Mouse (Mus musculus): ENCODE measurements around the gene Asic2.

Gene Asic2

GRCm38 (mm10) chr11:81124363-81124762 is 843.9 kb downstream of the Asic2 start:
- Histone ChIP-seq H3K27me3 (ENCODE audit: control insufficient read depth, insufficient read depth, low read length, poor library complexity, severe bottlenecking) (no peaks in the 10 kb centered on the region), H3K36me3 (ENCODE audit: control insufficient read depth, insufficient read depth, low read length, poor library complexity, severe bottlenecking) (no peaks in the 10 kb centered on the region)
- DNase-seq (ENCODE audit: low read depth, low spot score): no peak

GRCm38 (mm10) chr11:81120024-81120576 is 848.2 kb downstream of the Asic2 start:
- no peaks in the 10 kb centered on the region for H3K36me3 ChIP-seq (ENCODE audit: control insufficient read depth, insufficient read depth, low read length, poor library complexity, severe bottlenecking)
- DNase-seq (ENCODE audit: low read depth, low spot score): no peak
- no peaks in the 10 kb centered on the region for H3K27me3 ChIP-seq (ENCODE audit: control insufficient read depth, insufficient read depth, low read length, poor library complexity, severe bottlenecking)

- H3K27me3 ChIP-seq (ENCODE audit: control insufficient read depth, insufficient read depth, low read length, poor library complexity, severe bottlenecking): no peaks in the 10 kb centered on the region
- no peak for DNase-seq (ENCODE audit: low read depth, low spot score)
- H3K36me3 ChIP-seq (ENCODE audit: control insufficient read depth, insufficient read depth, low read length, poor library complexity, severe bottlenecking): no peaks in the 10 kb centered on the region
Measured at GRCm38 (mm10) chr11:81118055-81118454, 850.2 kb downstream of the Asic2 start.

DNA sequence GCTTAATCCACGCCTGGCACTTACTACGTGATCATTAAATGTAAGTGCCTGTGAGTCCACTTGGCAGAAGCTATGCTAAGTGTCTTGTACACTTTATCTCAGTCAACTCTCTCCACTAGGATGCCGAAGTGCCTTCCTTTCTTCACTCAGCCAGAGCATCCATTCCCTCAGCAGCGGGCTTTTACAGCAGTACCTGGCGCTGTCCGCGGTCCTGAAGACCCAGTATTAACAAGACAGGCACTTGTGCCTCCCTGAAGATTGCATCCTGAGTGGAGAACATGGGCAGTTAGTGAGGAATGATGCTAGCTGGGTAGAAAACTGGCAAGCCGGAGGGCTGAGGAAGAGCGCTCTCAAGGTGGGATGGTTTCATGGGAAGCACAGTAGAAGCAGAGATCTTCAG is 852.6 kb downstream of the Asic2 start:
- no peak for DNase-seq (ENCODE audit: low read depth, low spot score)
- H3K27me3 ChIP-seq (ENCODE audit: control insufficient read depth, insufficient read depth, low read length, poor library complexity, severe bottlenecking): no peaks in the 10 kb centered on the region
- no peaks in the 10 kb centered on the region for H3K36me3 ChIP-seq (ENCODE audit: control insufficient read depth, insufficient read depth, low read length, poor library complexity, severe bottlenecking)

DNA sequence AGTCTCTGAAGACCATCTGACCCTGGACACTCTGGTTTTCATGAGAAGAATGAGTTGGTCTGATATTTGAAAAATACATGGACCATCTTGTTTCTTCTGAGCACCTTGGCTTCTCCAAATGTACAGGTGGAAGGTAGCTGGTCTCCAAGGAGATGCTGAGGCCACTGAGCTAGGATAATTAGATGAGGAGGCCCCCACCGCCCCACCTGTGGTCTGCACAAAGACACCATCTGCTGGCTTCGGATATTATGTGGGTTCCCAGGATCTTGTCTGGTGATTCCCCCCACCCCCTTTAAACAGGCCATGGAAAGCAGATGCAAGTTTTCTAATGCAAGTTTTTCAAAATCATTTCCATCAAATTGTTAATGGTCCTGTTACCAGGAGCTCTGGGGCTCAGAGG is 856.6 kb downstream of the Asic2 start:
- Histone ChIP-seq H3K36me3 (ENCODE audit: control insufficient read depth, insufficient read depth, low read length, poor library complexity, severe bottlenecking) (no peaks in the 10 kb centered on the region), H3K27me3 (ENCODE audit: control insufficient read depth, insufficient read depth, low read length, poor library complexity, severe bottlenecking) (no peaks in the 10 kb centered on the region)
- DNase-seq (ENCODE audit: low read depth, low spot score): no peak

DNA sequence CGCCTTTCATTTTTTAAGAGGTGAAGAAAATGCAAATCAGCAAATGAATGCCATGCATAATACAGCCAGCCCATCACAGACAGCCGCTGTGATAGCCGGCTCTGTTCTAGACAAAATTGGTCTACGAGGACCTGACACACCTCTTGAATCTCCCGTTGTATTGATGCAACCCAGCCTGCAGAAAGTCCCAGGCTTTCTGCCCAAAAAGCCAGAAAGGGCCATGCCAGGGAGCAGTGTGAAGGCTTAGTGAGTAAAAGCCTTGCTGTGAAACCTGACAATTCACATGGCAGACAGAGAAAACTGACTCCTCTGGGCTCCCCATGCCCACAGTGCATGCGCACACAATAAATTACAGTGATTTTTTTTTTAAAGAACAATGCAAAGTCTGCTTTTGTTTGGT is 858.2 kb downstream of the Asic2 start:
- no peak for DNase-seq (ENCODE audit: low read depth, low spot score)
- Histone ChIP-seq H3K27me3 (ENCODE audit: control insufficient read depth, insufficient read depth, low read length, poor library complexity, severe bottlenecking) (no peaks in the 10 kb centered on the region), H3K36me3 (ENCODE audit: control insufficient read depth, insufficient read depth, low read length, poor library complexity, severe bottlenecking) (no peaks in the 10 kb centered on the region)

GRCm38 (mm10) chr11:81106949-81107348 is 861.3 kb downstream of the Asic2 start:
- no peak for DNase-seq (ENCODE audit: low read depth, low spot score)
- Histone ChIP-seq H3K36me3 (ENCODE audit: control insufficient read depth, insufficient read depth, low read length, poor library complexity, severe bottlenecking) (no peaks in the 10 kb centered on the region), H3K27me3 (ENCODE audit: control insufficient read depth, insufficient read depth, low read length, poor library complexity, severe bottlenecking) (no peaks in the 10 kb centered on the region)

- H3K27me3 ChIP-seq (ENCODE audit: control insufficient read depth, insufficient read depth, low read length, poor library complexity, severe bottlenecking): no peaks in the 10 kb centered on the region
- DNase-seq (ENCODE audit: low read depth, low spot score): no peak
- no peaks in the 10 kb centered on the region for H3K36me3 ChIP-seq (ENCODE audit: control insufficient read depth, insufficient read depth, low read length, poor library complexity, severe bottlenecking)
Measured at GRCm38 (mm10) chr11:81100829-81101228, 867.4 kb downstream of the Asic2 start.

- no peak for DNase-seq (ENCODE audit: low read depth, low spot score)
- Histone ChIP-seq H3K27me3 (ENCODE audit: control insufficient read depth, insufficient read depth, low read length, poor library complexity, severe bottlenecking) (no peaks in the 10 kb centered on the region), H3K36me3 (ENCODE audit: control insufficient read depth, insufficient read depth, low read length, poor library complexity, severe bottlenecking) (no peaks in the 10 kb centered on the region)
Measured at GRCm38 (mm10) chr11:81096011-81096410, 872.2 kb downstream of the Asic2 start.

GRCm38 (mm10) chr11:81094581-81094980 is 873.7 kb downstream of the Asic2 start:
- Histone ChIP-seq H3K27me3 (ENCODE audit: control insufficient read depth, insufficient read depth, low read length, poor library complexity, severe bottlenecking) (no peaks in the 10 kb centered on the region), H3K36me3 (ENCODE audit: control insufficient read depth, insufficient read depth, low read length, poor library complexity, severe bottlenecking) (no peaks in the 10 kb centered on the region)
- DNase-seq (ENCODE audit: low read depth, low spot score): no peak

GRCm38 (mm10) chr11:81092161-81092560 is 876.1 kb downstream of the Asic2 start:
- Histone ChIP-seq H3K27me3 (ENCODE audit: control insufficient read depth, insufficient read depth, low read length, poor library complexity, severe bottlenecking) (no peaks in the 10 kb centered on the region), H3K36me3 (ENCODE audit: control insufficient read depth, insufficient read depth, low read length, poor library complexity, severe bottlenecking) (no peaks in the 10 kb centered on the region)
- DNase-seq (ENCODE audit: low read depth, low spot score): no peak

GRCm38 (mm10) chr11:81083822-81084221 is 884.4 kb downstream of the Asic2 start:
- no peaks in the 10 kb centered on the region for H3K27me3 ChIP-seq (ENCODE audit: control insufficient read depth, insufficient read depth, low read length, poor library complexity, severe bottlenecking)
- DNase-seq (ENCODE audit: low read depth, low spot score): no peak
- H3K36me3 ChIP-seq (ENCODE audit: control insufficient read depth, insufficient read depth, low read length, poor library complexity, severe bottlenecking): no peaks in the 10 kb centered on the region

DNA sequence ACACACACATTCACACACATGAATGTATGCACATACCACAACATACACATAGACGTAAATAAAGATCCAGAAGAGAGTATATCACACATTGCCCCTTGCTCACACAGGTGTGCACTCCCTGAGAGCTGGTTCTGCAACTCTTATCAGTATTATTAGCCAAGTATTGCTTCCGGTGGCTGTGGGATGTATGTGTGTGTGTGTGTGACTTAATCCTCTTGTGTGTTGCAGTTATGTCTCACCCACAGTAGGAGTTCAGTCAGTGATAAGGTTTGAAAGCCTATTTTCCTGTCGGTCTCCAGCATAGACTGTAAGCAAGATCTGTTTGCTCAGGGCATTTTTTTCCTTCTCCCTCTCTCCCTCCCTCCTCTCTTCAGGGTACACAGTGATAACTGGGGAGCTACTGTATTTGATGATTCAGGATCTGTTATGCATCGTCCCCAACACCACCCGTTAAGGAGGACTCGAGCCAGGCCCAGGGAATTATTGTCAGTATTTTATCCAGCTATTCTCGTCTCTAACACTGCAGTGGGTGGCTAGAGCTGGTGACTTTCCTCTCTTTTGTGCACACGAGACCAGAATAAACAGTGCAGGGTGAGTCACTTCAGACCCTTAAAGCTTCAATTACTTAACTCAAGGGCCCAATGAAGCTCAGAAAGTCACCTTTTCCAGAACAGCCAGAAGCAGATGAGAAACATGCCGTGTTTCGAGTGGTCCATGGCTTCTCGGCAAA is 888.0 kb downstream of the Asic2 start:
- DNase-seq (ENCODE audit: low read depth, low spot score): no peak
- H3K36me3 ChIP-seq (ENCODE audit: control insufficient read depth, insufficient read depth, low read length, poor library complexity, severe bottlenecking): no peaks in the 10 kb centered on the region
- H3K27me3 ChIP-seq (ENCODE audit: control insufficient read depth, insufficient read depth, low read length, poor library complexity, severe bottlenecking): no peaks in the 10 kb centered on the region

GRCm38 (mm10) chr11:81079237-81079636 is 889.0 kb downstream of the Asic2 start:
- no peaks in the 10 kb centered on the region for H3K36me3 ChIP-seq (ENCODE audit: control insufficient read depth, insufficient read depth, low read length, poor library complexity, severe bottlenecking)
- H3K27me3 ChIP-seq (ENCODE audit: control insufficient read depth, insufficient read depth, low read length, poor library complexity, severe bottlenecking): no peaks in the 10 kb centered on the region
- no peak for DNase-seq (ENCODE audit: low read depth, low spot score)

DNA sequence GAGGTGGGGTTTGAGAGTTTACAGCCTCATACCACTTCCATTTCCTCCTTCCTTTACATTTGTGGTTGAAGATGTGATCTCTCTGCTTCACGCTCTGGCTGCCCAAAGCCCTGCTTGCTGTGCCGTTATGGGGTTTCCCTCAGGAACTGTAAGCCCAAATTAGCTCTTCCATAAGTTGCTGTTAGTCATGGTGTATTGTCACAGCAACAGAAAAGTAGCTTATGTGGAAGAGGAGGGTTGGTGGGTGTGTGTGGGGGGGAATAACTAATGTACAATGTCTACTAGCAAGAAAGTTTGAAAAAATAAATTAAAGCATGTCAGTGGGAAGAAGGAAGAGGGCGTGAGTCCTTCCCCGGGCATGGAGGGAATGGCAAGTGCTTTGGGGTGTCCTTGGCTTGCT is 896.4 kb downstream of the Asic2 start:
- no peaks in the 10 kb centered on the region for H3K36me3 ChIP-seq (ENCODE audit: control insufficient read depth, insufficient read depth, low read length, poor library complexity, severe bottlenecking)
- no peaks in the 10 kb centered on the region for H3K27me3 ChIP-seq (ENCODE audit: control insufficient read depth, insufficient read depth, low read length, poor library complexity, severe bottlenecking)
- DNase-seq (ENCODE audit: low read depth, low spot score): no peak

GRCm38 (mm10) chr11:81065386-81065785 is 902.9 kb downstream of the Asic2 start:
- DNase-seq (ENCODE audit: low read depth, low spot score): no peak
- no peaks in the 10 kb centered on the region for H3K27me3 ChIP-seq (ENCODE audit: control insufficient read depth, insufficient read depth, low read length, poor library complexity, severe bottlenecking)
- H3K36me3 ChIP-seq (ENCODE audit: control insufficient read depth, insufficient read depth, low read length, poor library complexity, severe bottlenecking): no peaks in the 10 kb centered on the region

Data from splenic B cell, adult 2 months (primary cell).